Mouse (Mus musculus) embryo, embryonic 10 days (tissue): Measurements from ENCODE around the gene Fam228b.
"Not testable (repeated sequence)": the region's sequence is repeated elsewhere in the genome, so short reads cannot be mapped to it uniquely, and the experiment has no call there.

Experiments
- DNase-seq: peaks from one replicate; pipeline ENCODE4 v3.0.0-alpha.2; 2015; ENCODE audit warnings: low spot score

Gene Fam228b

DNA sequence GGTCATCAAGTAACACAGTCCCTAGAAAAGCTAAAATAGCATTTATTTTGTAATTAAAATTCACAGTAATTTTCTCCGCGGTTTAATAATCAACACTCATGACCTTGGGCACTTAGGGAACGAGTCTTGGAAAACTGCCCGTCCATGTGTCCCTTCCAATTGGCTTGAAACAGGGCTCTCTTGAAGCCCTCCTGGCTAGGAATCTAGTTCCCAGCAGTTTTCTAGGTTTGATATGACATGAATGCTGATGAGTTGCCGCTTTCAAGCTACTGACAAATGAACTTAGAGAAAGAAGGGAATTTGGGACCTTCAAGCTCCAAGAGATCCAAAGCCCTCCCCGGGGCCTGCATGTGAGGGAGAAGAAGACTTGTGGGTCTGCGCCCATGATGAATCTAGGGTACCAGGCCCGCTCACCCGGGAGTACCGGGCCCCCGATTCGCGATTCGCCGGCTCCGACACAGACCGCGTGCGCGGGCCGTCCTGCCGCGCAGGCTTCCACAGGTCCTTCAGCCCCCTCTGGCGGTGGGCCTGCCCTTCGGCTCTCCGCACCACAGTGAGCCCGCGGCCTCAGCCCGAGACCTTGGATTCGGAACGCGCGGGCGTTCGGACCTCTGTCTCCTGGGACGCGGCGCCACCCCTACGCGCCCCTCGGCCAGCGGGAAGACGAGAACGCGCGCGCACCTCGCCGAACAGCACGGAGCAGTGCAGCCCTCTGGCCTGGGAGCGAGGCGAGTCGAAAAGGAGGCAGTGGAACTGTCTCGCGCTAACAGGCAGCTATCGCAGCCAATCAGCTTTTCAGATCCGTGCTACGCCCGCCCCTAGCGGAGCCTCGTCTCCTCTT is at the start of gene Fam228b, which contains the start of gene Pfn4:
Gene Fam228b (minus strand): TSS at position 776 of the 841 bp plus-strand sequence.
Gene Pfn4 (plus strand): TSS at position 531 of the 841 bp plus-strand sequence.
- DNase-seq, result peak; percentile 95

DNA sequence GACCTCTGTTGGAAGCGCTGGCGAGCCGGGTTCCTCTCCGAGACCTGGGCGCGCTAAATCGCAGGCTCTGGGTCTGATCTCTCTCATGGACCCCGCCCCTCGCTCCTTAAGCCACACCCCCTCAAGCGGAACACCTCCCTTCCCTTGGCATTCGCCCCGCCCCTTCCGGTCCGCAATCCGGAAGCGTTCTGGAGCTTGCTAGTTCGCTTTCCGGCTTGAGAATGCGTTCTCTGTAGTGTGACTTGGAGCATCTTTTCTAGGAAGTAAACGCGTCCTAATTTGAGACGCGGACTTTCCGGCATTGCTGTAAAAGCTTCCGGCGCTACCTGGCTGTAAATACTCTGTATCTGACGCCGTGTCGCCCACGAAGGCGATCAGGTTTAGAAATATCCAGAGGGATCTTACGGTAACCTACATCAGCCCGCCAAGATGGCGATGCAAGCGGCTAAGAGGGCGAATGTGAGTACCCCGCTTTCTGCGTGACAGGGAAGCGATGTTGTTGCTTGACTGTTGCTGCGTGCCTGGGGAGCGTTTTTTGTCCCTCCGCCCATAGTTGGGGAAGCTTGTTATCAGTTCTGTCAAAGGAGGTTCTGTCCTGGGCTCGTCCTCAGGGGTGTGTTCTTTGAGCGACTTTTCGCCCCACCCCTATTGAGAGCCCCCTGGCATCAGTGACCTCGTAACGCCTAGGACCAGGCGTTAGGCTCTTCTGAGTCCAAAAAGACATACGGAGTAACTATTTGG is 48.5 kb upstream of the Fam228b start, which contains the start of gene Sf3b6:
Gene Sf3b6 (plus strand): TSS at position 184 of the 741 bp plus-strand sequence.
- DNase-seq, result peak; percentile 97

DNA sequence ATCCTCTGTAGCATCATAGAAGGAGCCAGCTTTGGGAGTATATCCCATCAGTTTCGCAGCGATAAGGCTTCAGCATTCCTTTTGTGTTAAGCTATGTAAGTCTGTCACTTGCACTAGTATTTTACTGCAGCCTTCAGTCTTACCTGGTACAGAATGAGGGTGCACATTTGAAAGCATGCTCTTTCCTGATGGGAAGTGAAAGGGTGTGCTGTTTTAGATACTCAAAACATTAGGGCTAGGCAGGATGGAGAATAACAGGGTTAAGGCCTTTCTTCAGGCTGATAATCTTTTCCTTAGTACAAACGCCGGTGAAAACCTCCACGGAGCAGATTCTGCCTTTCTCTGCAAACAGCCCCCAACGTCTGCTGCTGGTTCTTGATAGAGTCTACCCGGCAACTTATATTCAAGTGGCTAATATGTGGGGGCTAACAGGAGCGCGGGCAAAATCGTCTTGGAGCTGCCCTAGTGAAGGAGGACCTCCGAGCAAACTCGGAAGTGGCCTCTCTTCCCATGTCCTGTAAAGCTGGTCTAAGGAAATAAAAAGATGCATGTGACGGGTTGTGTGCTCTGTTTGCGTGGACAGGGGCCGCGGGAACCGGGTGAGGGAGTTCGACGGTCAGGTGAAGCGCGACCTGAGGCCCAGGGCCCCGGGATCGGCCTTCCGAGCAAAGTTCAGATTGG is 47.8 kb upstream of the Fam228b start:
- peak; percentile 6 for DNase-seq

DNA sequence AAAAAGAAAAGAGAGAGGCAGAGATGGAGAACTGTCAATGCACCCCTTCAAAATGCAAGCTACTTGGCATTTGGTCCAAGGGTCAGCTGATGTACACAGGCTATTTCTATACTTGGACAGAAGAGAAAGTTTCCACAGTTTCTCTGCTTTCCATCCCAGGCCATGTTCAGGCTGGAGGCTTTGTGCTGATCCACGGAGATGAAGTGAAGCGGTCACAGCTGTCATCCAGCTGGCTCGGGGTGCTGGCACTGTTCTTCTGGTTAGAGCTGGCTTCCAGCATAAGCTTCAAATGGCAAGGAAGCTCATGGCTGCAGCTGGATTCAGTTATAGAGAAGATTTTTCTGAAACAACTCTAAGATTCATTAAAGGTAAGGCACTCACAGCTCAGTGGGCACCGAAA is 44.6 kb upstream of the Fam228b start:
- no peak for DNase-seq

DNA sequence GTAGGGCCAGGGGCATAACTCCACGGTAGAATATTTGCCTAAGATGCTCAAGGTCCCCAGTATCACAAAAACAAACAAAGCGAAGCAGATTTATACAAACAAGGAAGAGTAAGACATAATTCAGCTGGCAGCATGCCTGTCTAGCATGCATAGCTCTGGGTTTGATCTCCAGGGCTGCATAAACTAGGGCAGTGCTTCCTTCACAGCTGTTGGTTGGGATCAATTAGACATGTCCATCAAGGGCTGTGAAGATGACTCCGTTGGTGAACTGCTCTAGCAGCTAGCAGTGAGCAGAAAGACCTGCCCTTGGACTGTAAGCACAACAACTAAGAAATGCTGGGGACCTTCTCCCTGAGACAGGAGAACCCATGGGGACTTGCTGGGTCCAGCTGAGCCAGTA is 42.6 kb upstream of the Fam228b start:
- no peak for DNase-seq

DNA sequence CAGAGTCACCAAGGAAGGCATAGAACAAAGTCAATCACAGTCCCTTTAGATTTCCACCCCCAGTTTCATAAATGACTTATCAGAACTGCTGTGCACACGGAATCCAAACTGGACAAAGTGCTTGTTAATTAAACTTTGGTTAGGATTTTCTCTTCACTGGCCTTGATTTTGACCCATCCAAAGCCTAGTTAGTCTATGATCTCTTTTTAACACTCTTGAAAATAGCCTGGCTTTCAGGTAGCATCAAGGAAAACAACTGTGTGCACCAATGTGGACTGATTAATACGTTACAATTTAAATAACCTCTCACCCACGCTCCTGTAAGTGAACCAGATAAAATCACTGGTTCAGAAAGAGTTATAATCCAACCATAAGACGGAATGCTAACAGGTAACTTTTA is 42.0 kb upstream of the Fam228b start:
- DNase-seq, result no peak

DNA sequence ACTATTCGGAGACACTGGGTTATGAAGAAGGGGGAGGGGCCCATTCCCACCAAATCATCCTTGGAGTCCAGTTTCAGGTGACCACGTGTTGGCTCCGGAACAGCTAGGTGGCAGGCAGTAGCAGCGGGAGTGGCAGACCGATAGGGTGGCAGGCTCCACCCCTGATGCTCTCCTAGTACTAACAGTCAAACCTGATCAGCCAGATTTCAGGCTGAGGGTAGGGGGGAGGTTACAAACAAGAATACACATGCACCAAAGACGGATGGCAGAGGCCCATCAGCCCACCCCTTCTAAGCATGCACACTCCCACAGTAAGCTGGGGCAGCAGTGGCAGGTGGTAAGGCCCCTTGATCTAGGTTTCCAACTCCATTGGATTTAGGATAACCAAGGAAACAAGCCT is 28.4 kb upstream of the Fam228b start:
- DNase-seq, result not testable (repeated sequence)

DNA sequence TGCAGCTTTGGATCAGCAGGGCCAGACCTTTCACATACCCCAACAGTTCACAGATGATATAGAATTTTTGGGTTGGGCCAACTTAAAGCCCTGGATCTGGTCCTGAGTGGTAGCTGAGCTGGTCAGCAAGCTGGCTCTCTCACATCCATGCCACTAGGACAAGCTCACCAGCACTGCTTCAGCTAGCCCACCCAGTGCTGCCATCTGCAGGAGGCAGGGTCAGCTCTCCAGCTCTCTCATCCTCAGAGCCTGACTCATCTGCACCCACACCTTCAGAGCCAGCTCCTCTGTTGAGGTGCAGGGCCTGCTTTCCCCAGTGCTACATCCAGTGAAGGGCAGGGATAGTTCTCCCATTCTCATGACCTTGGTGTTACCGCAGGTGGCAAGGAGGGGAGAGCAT is 24.7 kb upstream of the Fam228b start:
- peak; percentile 29 for DNase-seq

DNA sequence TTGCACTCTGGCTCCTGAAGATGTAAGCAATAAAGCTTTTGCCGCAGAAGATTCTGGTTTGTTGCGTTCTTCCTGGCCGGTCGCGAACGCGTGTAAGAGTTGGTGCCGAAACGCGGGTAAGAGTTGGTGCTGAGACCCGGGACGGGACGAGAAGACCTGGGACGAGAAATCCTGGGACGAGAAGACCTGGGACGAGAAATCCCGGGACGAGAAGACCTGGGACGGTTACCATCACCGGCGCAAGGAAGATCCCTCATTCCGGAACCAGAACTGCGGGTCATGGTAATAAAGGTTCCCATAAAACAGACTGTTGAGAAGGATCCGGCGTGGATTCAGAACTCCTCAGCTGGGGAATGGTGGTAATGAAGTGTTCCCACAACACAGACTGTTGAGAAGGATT is 19.1 kb upstream of the Fam228b start:
- DNase-seq, result not testable (repeated sequence)

DNA sequence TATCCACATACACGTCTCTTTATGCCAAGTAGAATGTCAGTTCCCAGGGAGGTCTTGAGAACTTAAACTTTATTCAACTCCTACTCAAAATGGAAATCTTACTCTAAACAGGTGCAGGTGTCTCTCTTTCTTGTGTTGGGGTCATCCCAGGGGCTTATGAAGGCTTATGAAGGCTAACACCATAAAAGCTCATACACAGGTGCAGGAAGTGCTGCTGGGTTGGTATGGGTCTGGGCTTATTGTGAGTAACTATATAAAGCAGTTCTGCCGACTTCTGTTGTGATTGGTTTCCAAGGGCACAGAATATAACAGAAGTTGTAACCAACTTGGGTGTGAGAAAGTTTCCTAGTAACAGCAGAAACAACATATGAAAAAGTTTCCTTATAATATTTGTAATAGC is 15.4 kb upstream of the Fam228b start:
- no peak for DNase-seq

DNA sequence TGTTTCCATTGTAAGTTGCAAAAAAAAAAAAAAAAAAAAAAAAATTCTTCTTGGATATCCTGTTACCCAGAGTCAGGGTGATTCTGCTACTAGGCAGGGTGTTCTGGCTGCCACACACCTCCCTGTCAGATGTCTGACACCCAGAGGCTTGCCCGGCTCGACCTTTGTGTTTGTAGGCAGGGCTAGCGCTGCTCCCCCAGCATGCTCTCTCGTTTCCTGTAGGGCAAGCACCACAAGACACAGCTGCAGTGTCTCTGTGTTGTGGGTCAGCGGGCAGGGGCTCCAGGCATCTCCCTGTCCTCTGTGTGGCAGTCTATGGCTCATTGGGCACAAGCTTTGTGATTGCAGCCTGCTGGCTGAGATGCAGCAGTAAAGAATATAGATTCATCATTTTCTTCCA is 14.5 kb upstream of the Fam228b start:
- DNase-seq, result no peak

DNA sequence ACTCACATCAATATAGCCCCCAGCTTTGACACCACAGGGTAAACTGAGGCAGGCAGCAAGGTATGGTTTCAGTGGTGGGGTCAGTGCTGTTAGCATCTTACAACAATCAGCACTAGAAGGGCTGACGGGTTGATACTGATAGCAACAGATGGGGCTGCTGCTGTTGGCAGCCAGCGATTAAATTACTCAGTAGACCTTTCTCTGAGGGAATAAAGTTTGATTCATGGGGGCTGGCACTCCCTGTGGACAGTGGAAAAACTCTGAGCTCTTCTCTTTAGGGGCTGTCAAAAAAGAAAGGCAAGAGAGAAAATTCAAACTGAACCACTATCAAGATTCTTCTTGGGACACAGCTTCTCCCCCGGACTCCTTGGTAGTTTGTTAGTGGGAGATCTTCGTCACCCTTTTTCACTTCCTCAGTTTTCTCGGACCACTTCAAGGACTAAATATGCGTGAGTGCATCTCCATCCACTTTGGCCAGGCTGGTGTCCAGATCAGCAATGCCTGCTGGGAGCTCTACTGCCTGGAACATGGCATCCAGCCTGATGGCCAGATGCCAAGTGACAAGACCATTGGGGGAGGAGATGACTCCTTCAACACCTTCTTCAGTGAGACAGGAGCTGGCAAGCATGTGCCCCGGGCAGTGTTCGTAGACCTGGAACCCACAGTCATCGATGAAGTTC is 12.8 kb upstream of the Fam228b start:
- DNase-seq, result not testable (repeated sequence)

DNA sequence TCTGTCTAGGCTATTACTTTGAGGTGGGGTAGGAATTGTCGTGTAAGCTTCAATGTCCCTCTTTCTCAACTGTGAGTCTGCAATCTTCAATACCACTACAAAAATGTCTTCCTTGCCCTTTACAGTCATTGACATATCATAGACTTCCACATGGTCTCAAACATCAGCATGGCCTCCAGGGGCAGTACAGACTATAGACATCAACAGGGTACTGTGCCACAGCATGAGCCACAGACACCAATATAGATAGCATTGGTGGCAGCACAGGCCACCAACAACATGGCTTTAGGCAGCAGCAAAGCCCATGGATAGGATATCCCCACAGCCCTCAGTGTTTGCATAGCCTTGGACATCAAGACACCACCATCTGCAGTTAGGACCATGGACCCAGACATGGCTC is 12.2 kb upstream of the Fam228b start:
- DNase-seq, result no peak

DNA sequence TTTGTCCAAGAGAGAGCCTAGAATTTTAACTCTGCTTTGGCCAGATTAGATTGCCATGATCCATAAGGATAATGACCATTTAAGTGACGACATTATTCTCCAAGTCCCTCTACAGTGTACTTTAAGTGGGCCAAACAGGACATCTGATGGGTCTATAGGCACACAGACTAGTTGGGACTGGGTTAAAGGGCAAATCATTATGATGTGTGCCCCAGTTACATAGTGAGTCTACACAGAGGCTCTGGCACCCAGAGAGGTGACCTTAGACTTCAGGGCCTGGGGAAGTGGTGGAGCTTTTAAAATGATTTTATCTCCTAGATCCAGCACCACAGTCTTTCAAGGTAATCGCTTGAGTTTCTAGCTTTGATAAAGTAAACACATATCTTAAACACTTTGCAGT is 11.2 kb upstream of the Fam228b start:
- DNase-seq, result no peak

DNA sequence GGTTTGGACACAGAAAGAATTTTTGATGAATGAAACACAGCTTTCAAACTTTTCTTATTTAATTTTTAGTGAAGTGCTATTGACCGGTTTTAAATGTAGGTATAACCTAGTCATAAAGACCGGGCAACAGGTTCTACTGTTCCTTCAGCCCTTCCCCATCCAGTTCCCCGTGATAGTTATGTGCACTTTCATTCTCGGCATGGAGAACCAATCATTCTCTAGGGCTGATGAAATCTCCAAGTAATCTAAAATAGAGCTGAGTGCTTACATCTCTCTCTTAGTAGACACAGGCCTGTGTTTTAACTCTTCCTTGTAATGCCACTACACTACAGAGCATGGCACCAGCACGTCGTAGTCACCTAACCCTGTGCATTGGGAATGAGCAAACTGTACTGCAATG is 8.7 kb upstream of the Fam228b start:
- DNase-seq, result no peak

DNA sequence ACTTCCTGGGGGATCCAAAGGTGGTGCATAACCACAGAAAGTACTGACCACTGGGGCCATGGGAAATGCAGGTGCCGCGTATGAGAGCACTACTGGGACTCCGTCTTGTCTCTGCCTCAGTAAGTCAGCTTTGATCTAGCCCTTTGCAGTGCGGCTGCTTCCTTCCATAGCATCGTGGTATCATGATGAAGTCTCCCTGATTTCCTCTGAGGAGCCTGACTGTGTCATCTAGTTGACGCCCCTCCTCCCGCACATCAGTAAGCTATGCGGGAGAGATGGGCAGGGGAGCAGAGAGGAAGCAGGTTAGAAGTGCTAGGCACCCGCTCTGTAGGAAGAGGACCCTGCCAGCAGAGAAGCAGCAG is 6.5 kb upstream of the Fam228b start:
- no peak for DNase-seq

DNA sequence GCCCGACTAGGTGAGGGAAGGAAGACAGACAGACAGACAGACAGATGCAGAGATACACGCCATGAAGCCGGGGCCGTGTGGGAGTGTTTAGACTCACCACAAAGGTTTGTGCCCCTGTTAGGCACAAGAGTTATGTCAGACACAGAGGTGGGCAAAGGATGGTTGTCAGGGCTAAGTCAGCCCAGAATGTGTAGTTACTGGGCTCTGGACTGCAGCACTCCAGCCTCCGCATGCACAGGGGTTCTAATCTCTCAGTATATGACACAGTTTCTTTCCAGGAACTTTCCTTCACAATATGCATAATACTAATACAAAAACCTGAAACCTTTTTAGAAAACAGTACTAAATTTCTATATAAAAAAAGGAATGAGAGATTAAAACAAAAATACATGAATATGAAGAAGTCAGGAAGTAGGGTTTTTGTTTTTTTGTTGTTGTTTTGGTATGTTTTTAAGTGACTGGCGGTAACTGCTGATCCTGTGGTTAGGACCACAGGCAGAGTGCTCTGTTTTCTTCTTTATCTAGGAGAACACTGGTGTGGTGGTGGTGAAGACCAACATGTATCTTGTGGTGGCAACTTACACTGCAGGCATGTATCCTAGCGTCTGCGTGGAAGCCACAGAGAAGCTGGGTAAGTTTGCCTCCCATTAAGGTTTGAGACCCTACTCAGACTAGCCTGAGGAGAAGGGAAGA is 6.0 kb upstream of the Fam228b start:
- no peak for DNase-seq

DNA sequence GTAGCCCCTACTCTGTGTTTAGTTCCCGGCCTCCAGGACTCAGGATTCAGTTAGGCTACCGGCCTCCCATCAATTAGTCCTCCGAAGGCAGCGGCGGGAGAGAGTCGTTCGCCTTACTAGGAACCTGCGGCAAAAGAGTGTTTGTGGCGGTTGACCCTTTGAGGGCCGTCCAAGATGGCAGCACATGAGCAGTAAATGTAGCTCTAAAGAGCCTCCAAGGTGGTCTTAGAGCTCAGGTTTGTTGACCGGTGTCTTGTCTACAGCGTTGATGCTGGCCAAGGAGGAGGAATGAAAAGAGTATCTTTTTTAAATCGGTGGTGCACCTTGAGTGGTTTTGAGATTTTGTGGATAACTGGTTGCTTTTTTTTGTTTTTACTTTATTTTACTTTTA is 261 bp upstream of the Fam228b start:
- DNase-seq, result no peak

DNA sequence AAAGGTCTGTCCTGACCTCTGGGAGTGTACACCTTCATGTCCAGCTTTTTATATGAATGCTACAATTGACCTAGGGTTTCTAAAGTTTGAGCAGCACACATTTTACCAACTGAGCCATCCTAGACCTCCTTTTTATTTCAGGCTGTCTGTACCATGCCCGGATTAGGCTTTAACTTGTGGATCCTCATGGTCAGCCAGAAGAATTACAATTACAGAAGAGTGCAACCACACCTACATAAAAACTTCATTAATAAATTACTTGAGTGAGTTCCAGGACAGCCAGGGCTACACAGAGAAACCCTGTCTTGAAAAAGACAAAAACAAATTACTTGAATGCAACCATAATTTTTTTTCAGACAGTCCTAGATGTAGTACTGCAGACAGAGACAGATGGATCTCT is 12.0 kb downstream of the Fam228b start:
- no peak for DNase-seq

DNA sequence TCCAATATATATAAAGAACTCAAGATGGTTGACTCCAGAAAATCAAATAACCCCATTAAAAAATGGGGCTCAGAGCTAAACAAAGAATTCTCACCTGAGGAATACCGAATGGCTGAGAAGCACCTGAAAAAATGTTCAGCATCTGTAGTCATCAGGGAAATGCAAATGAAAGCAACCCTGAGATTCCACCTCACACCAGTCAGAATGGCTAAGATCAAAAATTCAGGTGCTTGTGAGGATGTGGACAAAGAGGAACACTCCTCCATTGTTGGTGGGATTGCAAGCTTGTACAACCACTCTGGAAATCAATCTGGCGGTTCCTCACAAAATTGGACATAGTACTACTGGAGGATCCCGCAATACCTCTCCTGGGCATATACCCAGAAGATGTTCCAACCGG is 14.6 kb downstream of the Fam228b start:
- DNase-seq, result not testable (repeated sequence)

DNA sequence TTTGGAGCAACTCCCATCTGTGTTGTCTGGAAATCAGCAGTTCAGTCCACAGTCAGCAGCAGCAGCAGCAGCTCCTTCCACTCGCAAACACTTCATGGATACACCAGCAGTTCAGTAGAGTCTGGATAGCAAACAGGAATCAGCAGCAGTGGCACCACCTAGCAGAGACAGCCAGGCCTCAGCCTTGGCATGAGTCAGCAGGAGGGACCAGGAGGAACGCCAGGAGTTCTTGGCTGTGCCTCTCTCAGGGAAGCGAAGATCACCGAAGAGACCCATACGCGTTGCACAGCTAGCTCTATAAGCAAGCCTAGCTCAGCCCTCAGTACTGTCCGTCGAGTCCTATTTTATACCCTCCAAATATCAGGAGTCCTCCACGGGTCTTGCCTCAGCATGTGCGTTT is 24.6 kb downstream of the Fam228b start:
- DNase-seq, result no peak

DNA sequence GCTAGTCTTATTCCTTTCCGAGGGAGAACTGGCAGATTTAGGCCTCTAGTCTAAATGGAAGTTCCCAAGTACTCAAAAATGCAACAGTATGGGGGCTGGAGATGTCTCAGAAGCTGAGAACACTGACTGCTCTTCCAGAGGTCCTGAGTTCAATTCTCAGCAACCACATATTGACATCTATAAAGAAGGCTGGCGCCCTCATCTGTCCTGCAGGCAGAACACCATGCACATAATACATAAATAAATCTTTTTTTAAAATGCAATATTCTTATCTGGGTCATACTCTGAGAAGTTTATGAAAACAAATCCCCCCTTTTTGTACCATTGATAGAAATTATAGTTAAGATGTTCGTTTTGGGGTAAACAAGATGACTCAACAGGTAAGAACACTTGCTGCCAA is 26.9 kb downstream of the Fam228b start:
- no peak for DNase-seq
